Mouse (Mus musculus) liver, embryonic 12.5 days (tissue): Measurements from ENCODE around the gene Map3k3. TPM values are rescaled to one million over a fixed set of nuclear protein-coding genes. Genes with fewer than 3 reads are reported as not detected.
"Not testable (repeated sequence)": the region's sequence is repeated elsewhere in the genome, so short reads cannot be mapped to it uniquely, and the experiment has no call there.

Experiments used
- ATAC-seq: fragments of 200-750 bp; cut with Nextera tagmentation; 2 replicates; pipeline ENCODE4 v1.8.0; 2017; ENCODE audit warnings: moderate number of reproducible peaks, mild to moderate bottlenecking, moderate library complexity
- H3K27ac ChIP-seq: fragments of 300-500 bp; sonication (generic); 2 replicates; pipeline ENCODE4 v1.5.1; 2016; ENCODE audit warnings: mild to moderate bottlenecking
- H3K27me3 ChIP-seq: fragments of 300-500 bp; sonication (generic); replicated peaks from 2 replicates; pipeline ENCODE4 v1.6.1; 2016; ENCODE audit warnings: mild to moderate bottlenecking, moderate library complexity
- H3K36me3 ChIP-seq: fragments of 300-500 bp; sonication (generic); 2 replicates; pipeline ENCODE4 v1.6.1; 2016; ENCODE audit warnings: mild to moderate bottlenecking, moderate library complexity
- H3K4me1 ChIP-seq: fragments of 300-500 bp; sonication (generic); 2 replicates; pipeline ENCODE4 v1.6.1; 2016
- H3K4me2 ChIP-seq: fragments of 300-500 bp; sonication (generic); 2 replicates; pipeline ENCODE4 v1.6.1; 2016; ENCODE audit warnings: mild to moderate bottlenecking, moderate library complexity
- H3K4me3 ChIP-seq: fragments of 300-500 bp; sonication (generic); 2 replicates; pipeline ENCODE4 v1.5.1; 2016; ENCODE audit warnings: mild to moderate bottlenecking, moderate library complexity
- H3K9ac ChIP-seq: fragments of 300-500 bp; sonication (generic); 2 replicates; pipeline ENCODE4 v1.6.1; 2016; ENCODE audit warnings: mild to moderate bottlenecking, moderate library complexity
- H3K9me3 ChIP-seq: fragments of 300-500 bp; sonication (generic); replicated peaks from 2 replicates; pipeline ENCODE4 v1.6.1; 2016; ENCODE audit warnings: mild to moderate bottlenecking, moderate library complexity
- WGBS: fragments of 180-500 bp; shearing (Covaris S2); methylation state at CpG from one replicate; pipeline ENCODE4 v1.1.7; 2016; ENCODE audit not compliant: insufficient replicate concordance; 5-methylcytosine and 5-hydroxymethylcytosine counted together
- polyA plus RNA-seq: library from polyadenylated mRNA; unstranded; fragments of >200 nt; fragmentation: Nextera tagmentation; extraction: Ambion mirVana; gene quantifications from 2 replicates; pipeline ENCODE4 v1.2.1, GENCODE M21; 2016

Map3k3 gene
- polyA plus RNA-seq, 1 experiment from 2014 or later, result 11.2 TPM

DNA sequence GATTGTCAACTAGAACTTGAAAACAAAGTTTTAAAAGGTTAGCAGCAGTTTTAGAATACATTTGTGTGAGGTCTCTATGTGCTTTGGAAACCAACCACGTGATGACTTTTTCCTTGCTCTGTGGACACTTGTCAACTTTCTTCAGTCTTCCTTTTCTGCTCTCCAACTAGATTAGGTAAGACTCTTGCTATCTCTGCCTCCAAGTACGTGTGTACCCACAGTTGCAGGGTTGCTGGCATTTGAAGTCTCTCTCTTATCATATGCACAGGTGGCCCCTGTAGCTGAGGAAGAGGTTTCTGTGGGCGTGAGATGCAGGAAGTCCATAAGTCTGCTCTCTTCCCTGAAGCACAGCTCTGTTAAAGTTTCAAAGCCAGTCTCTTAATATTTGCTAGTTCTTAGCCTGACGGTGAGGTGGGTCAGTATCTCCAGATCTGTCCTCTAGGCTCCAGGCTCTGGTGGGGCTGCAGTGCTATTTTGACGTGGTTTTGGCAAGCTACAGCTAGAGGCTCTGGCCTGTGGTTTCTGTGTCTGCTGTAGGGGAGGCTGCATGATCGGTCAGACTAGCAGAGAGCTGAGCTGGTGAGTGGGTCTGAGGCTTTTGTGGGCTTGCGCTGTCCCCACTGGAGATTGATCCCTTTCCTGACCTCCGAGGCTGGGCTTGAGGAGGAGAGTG lies 27.5 kb upstream of the Map3k3 start:
- 29% methylated on average over 8 of the region's 8 CpGs for WGBS
- Histone ChIP-seq H3K27ac (peak overlapping the region; percentile 85), H3K9me3 (no peaks in the 10 kb centered on the region), H3K9ac (peak overlapping the region; percentile 45; the same call in 1 of the 2 replicates), H3K4me2 (peak overlapping the region; percentile 59), H3K36me3 (peaks cover 80% of the 10 kb centered on the region), H3K4me1 (peaks cover 55% of the 10 kb centered on the region), H3K4me3 (no peak overlapping the region; the same call in 1 of the 2 replicates), H3K27me3 (no peaks in the 10 kb centered on the region)
- peak; percentile 91 for ATAC-seq

DNA sequence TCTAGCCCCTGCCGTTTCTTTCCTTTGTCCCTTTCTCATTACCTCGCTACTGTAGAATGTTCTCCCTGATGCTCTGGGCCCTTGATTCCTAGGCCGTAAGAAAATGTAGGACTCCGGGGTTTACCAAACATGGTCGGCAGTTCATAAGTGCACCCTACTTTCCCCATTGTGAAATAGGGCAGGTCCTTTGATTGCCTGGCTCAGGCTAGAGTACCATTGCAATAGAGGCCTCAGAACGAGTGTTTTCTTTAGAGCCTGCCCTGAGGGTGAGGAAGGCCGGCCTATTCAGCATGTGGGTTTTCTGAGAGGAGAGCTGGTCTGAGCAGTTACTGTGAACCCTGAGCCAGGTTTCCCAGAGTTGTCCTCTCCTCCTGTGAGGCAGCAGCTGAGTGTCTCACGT lies 26.4 kb upstream of the Map3k3 start:
- Histone ChIP-seq H3K27me3 (no peaks in the 10 kb centered on the region), H3K4me3 (no peak overlapping the region), H3K36me3 (peaks cover 69% of the 10 kb centered on the region), H3K4me1 (peaks cover 55% of the 10 kb centered on the region), H3K4me2 (no peak overlapping the region), H3K9me3 (no peaks in the 10 kb centered on the region), H3K9ac (no peak overlapping the region), H3K27ac (peak overlapping the region; percentile 85; the same call in 1 of the 2 replicates)
- WGBS, result 74% methylated on average over 8 of the region's 8 CpGs
- no peak for ATAC-seq

DNA sequence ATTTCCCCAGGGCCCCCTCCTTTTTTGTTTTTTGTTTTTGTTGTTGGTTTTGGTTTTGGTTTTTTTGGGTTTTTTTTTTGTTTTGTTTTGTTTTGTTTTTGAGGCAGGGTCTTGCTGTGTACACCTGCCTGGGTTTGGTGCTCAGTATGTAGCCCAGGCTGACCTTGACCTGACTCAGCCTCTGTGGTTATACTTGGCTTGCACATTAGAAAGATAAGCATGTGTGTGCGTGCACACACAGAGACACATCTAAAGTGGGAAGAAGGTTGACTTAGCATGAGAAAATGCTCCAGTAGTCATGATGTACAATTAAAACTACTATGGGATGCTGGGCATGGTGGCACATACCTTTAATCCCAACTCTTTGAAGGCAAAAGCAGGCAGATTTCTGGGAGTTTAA lies 23.9 kb upstream of the Map3k3 start:
- 32% methylated on average over 1 of the region's 1 CpGs for WGBS

DNA sequence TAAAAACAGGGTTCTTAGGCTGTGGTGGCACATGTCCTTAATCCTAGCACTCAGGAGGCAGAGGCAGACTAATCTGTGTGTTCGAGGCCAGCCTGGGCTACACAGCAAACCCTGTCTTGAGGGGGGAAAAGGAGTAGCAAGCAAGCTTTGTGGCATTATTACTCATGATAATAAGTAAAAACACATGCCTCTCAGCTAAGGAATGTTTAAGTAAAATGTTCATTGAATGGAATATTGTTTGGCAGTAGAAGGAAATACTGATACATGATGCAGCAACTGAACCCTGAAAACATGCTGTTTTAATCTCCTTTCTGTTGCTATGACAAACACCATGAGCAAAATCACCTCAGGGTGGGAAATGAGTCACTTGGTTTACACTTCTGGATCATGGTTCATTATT lies 23.1 kb upstream of the Map3k3 start:
- Histone ChIP-seq H3K9ac (no peak overlapping the region), H3K9me3 (no peaks in the 10 kb centered on the region), H3K4me1 (peaks cover 30% of the 10 kb centered on the region), H3K4me2 (no peak overlapping the region), H3K4me3 (no peak overlapping the region), H3K27ac (no peak overlapping the region), H3K36me3 (peaks cover 36% of the 10 kb centered on the region), H3K27me3 (no peaks in the 10 kb centered on the region)
- no peak for ATAC-seq
- WGBS, result 69% methylated on average over 1 of the region's 1 CpGs

More for the DNA sequence above, 23.9 kb upstream of the Map3k3 start:
- Histone ChIP-seq H3K4me1 (peaks cover 38% of the 10 kb centered on the region), H3K27me3 (no peaks in the 10 kb centered on the region), H3K27ac (no peak overlapping the region), H3K4me2 (no peak overlapping the region), H3K4me3 (no peak overlapping the region), H3K9ac (no peak overlapping the region), H3K9me3 (no peaks in the 10 kb centered on the region), H3K36me3 (peaks cover 44% of the 10 kb centered on the region)
- ATAC-seq, result no peak

DNA sequence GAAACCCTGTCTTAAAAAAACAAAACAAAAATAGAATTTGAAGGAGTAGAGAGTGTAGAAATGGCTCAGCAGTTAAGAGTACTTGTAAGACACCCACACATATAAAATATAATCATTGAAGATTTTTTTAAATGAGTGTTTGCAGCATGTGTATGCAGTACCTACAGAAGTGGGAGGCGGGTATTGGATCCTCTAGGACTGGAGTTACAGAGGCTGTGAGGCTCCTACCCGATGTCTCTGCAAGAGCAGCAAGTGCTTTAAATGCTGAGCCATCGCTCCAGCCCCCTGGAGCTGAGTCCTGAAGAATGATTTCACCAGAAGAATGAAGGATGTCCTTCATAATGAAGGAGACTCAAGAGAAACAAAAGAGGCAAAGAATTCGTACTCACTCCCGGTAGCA lies 20.7 kb upstream of the Map3k3 start:
- peaks cover 26% of the 10 kb centered on the region for H3K4me1 ChIP-seq
- H3K4me2 ChIP-seq, result no peak overlapping the region
- H3K27me3 ChIP-seq, result no peaks in the 10 kb centered on the region
- H3K36me3 ChIP-seq, result peaks cover 15% of the 10 kb centered on the region
- ATAC-seq, result no peak
- no peak overlapping the region for H3K4me3 ChIP-seq
- H3K9me3 ChIP-seq, result no peaks in the 10 kb centered on the region
- no peak overlapping the region for H3K27ac ChIP-seq
- WGBS, result 83% methylated on average over 5 of the region's 5 CpGs
- H3K9ac ChIP-seq, result no peak overlapping the region

DNA sequence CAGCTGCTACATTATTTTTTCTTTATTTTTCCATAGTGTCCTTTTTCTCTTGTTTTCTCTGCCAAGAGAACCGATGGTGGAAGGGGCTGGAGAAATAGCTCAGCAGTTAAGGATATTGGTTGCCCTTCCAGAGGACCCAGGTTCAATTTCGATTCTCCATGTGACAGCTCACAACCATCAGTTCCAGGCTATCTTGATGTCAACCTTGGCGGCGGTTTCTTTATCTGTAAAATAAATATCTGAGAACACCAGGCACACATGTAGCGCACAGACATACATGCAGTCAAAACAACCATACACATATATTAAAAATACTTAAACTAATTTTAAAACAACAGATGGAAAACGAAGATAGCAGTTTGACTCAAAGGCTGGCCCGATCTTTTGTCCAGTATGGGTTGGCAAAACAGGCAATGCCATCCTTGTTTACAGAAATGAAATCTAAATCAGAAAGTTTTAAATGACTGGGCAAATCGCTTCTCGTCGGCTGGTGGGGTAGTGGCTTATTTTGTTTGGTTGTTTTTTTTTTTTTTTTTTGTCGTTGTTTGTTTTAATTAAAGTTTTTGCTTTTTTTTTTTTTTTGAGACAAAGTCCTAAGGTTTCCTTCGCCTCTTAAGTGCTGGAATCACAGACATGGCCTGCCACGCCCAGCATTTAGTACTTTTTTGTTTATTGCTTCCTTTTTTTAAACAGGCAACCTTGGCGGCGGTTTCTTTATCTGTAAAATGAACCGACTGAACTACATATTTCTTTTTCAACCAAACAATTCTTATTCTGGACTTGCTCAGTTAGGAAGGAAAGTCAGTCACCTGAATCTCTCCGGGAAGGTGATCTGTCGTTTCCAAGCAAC lies 19.1 kb upstream of the Map3k3 start:
- H3K9me3 ChIP-seq, result no peaks in the 10 kb centered on the region
- peak overlapping the region; percentile 79 for H3K4me2 ChIP-seq
- H3K36me3 ChIP-seq, result peaks cover 6% of the 10 kb centered on the region; the same call in 1 of the 2 replicates
- 0 out of 2 replicates have a peak, but pooled peaks have one; percentile 5 for ATAC-seq
- 24% methylated on average over 18 of the region's 18 CpGs for WGBS
- H3K4me1 ChIP-seq, result peaks cover 26% of the 10 kb centered on the region
- H3K4me3 ChIP-seq, result peak overlapping the region; percentile 79
- H3K27ac ChIP-seq, result peak overlapping the region; percentile 80
- peak overlapping the region; percentile 87; the same call in 1 of the 2 replicates for H3K9ac ChIP-seq
- no peaks in the 10 kb centered on the region for H3K27me3 ChIP-seq

DNA sequence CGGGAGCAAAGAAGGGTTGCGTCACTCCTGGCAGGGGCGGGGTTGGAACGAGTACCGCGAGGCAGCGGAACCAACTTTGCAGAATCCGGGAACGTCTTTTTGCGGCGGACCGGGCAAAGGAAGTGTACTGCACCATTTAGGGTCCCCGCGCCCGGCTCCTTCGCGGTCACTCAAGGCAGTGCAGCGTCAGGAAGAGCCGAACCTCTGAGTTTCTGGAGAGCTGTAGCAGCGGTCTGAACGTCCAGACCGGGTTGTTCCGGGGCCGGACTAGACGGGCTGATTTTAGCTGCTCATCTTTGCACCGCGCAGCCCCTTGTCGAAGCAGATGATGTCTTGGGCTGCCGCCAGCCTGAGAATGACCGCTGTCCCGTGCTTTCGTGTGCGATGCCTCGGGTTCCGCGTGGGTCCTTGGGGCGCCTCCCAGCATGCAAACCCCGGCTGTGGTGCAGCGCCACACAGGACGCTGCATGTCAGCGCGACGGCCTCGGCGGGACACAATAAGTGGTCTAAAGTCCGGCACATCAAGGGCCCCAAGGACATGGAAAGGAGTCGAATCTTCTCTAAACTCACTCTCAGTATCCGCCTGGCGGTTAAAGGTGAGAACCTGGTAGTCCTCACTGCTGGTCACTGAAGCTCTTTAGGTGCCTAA lies 18.4 kb upstream of the Map3k3 start, which contains the start of gene Taco1:
Taco1 (plus strand) TSS at position 139 of the 649 bp plus-strand sequence.
- ATAC-seq, result peak; percentile 97
- WGBS, result under 1% methylated on average over 49 of the region's 49 CpGs

DNA sequence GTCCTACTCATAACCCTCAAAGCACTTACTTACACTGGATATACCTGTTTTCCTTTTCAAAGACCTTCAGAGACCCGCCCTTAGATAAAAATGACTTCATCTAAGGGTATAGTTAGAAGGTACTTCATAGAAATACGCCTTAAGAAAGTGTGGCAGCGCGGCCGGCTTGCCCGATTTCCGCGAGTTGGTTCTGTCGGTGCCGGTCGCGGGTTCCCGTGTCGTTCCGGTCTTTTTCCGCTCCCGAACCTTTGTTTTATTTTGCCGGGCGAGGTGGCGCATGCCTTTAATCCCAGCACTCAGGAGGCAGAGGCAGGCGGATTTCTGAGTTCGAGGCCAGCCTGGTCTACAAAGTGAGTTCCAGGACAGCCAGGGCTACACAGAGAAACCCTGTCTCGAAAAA lies 17.8 kb upstream of the Map3k3 start:
- not testable (repeated sequence) for ATAC-seq, H3K27me3 ChIP-seq
- WGBS, result 7% methylated on average over 23 of the region's 23 CpGs

More for the DNA sequence above, 18.4 kb upstream of the Map3k3 start, which contains the start of gene Taco1:
- peak within 1 kb of the TSS; percentile 87 for H3K9ac ChIP-seq
- H3K36me3 ChIP-seq, result peaks cover 13% of the 10 kb centered on the region
- peak within 1 kb of the TSS; percentile 79 for H3K4me3 ChIP-seq
- H3K4me1 ChIP-seq, result peaks cover 26% of the 10 kb centered on the region
- H3K9me3 ChIP-seq, result no peaks in the 10 kb centered on the region
- peak within 1 kb of the TSS; percentile 80 for H3K27ac ChIP-seq
- no peaks in the 10 kb centered on the region for H3K27me3 ChIP-seq
- peak within 1 kb of the TSS; percentile 79 for H3K4me2 ChIP-seq

DNA sequence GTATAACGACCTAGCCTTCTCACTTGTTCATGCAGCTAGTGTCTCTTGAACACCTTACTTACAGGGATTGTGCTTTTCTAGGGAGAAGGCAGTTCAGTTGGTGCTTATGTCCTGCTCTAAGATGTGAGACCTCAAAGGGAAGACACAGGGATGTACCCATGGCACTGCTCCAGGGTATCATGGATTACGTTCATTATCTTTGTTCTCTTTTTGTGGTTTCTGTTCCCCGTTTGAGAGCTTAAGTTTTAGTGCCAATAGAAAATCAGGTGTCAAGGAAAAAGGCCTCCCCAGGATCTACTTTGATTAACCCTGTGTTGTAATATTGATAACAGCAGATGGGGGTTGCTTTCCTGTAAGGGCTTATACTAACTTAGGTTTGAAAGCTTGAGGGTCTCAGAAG lies 10.6 kb upstream of the Map3k3 start:
- H3K36me3 ChIP-seq, result peaks cover 41% of the 10 kb centered on the region
- H3K27ac ChIP-seq, result no peak overlapping the region
- no peak for ATAC-seq
- H3K27me3 ChIP-seq, result no peaks in the 10 kb centered on the region
- H3K4me2 ChIP-seq, result no peak overlapping the region
- no peaks in the 10 kb centered on the region for H3K4me1 ChIP-seq
- H3K9ac ChIP-seq, result no peak overlapping the region
- H3K9me3 ChIP-seq, result no peaks in the 10 kb centered on the region
- H3K4me3 ChIP-seq, result no peak overlapping the region
- 56% methylated on average over 3 of the region's 3 CpGs for WGBS

More for the DNA sequence above, 17.8 kb upstream of the Map3k3 start:
- peak overlapping the region; percentile 79 for H3K4me2 ChIP-seq
- H3K4me1 ChIP-seq, result peaks cover 26% of the 10 kb centered on the region
- H3K4me3 ChIP-seq, result peak overlapping the region; percentile 79
- H3K9me3 ChIP-seq, result not testable (repeated sequence)
- H3K36me3 ChIP-seq, result peaks cover 17% of the 10 kb centered on the region
- peak overlapping the region; percentile 87 for H3K9ac ChIP-seq
- peak overlapping the region; percentile 80 for H3K27ac ChIP-seq

DNA sequence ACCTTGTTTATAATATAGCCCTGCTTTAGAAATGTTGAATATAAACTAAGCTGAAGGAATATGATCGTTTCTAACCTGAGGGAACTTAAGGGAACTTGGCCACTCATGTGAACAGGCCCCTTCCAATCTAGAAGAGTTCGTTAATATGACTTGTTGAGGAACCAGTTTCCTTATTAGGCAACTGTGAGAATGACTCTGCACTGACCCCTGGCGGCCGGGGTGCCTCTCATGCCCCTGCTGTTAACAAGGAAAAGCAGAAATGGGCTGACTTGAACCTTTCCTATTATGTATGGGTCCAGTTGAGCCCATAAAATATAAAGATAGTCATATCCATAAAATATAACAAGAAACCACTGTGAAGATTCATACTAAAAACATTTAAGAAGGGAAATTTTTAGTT lies 8.1 kb upstream of the Map3k3 start:
- Histone ChIP-seq H3K4me2 (no peak overlapping the region), H3K4me3 (no peak overlapping the region), H3K36me3 (peaks cover 27% of the 10 kb centered on the region), H3K9ac (no peak overlapping the region), H3K4me1 (no peaks in the 10 kb centered on the region), H3K27me3 (0 out of 2 replicates have a peak, but pooled peaks cover under 1% of the 10 kb centered on the region), H3K9me3 (no peaks in the 10 kb centered on the region), H3K27ac (no peak overlapping the region)
- peak; percentile 49; the same call in 1 of the 2 replicates for ATAC-seq
- WGBS, result 2% methylated on average over 4 of the region's 4 CpGs

DNA sequence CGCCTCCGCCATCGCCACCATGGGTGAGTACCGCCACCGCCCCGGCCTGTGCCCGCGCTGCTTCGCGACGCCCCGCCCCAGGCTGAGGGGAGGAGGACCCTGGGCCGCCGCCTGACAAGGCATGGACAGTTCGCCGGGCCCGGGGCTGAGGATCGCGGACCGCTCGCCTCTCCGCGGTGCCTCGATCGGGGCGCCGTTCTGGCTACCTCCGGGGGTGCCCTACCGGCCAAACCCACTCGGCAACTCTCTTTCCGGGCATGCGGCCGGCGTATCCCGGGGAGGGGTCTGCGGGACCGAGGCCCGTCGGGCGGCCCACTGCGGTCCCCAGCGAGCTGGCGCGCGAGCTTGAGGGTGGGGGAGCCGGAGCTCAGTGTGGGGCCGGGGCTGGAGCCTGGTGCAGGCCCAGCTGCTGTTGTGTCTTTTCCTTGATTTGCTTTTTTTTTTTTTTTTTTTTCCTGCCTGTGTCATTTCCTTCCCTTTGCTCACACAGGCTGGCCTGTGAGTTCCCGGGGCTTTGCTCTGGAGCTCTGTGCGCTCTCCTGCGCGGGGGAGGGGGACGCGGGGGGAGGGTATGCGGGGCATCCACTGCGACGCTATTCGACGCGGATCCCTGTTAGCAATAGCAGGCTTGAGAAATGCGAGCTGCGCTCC lies 623 bp downstream of the Map3k3 start:
- peak overlapping the region; percentile 81 for H3K9ac ChIP-seq
- peaks cover 28% of the 10 kb centered on the region for H3K4me1 ChIP-seq
- H3K27me3 ChIP-seq, result peaks cover 29% of the 10 kb centered on the region
- peak overlapping the region; percentile 99 for H3K4me2 ChIP-seq
- peak overlapping the region; percentile 74 for H3K4me3 ChIP-seq
- H3K9me3 ChIP-seq, result no peaks in the 10 kb centered on the region
- H3K27ac ChIP-seq, result peak overlapping the region; percentile 89
- no peaks in the 10 kb centered on the region for H3K36me3 ChIP-seq
- WGBS, result under 1% methylated on average over 61 of the region's 61 CpGs
- peak; percentile 57 for ATAC-seq
